Mouse (Mus musculus) B cell, adult 67 days (primary cell): ENCODE measurements around the gene Unkl. TPM values are rescaled to one million over a fixed set of nuclear protein-coding genes. Genes with fewer than 3 reads are reported as not detected.

Experiments
- total RNA-seq, 2 experiments: library from RNA; stranded (reverse); gene quantifications; 4 replicates each; pipeline ENCODE4 v1.2.4; 2023

Gene Unkl
- 10 to 100 TPM; 43.1 to 45.2 TPM for total RNA-seq

GRCm38 (mm10) chr17:25188150-25189031 is at the start of gene Unkl:
TSS of gene Unkl (plus strand) at chr17:25188397.

DNA sequence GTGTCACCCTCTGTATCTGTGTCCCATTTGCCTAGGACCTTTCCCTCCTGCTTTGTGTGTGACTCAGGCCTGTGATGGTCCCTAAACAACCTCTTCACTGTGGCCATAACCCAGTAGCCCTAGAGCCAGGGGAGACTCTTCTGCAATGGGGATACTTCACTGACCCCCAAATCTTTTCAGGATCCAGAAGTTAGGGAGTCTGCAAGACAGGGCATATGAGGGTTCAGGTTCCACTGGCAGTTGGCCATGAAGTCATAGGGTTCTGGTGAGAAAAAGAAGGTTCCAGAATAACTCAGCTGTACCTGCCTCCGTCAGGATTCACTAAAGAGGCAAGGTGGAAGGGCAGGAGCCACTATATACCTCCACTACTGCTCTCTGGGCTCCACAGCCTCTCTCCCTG is 26.0 kb upstream of the Unkl start, which contains the start of gene Ccdc154:
TSS of gene Ccdc154 (plus strand) at position 301 of the 400 bp plus-strand sequence.

DNA sequence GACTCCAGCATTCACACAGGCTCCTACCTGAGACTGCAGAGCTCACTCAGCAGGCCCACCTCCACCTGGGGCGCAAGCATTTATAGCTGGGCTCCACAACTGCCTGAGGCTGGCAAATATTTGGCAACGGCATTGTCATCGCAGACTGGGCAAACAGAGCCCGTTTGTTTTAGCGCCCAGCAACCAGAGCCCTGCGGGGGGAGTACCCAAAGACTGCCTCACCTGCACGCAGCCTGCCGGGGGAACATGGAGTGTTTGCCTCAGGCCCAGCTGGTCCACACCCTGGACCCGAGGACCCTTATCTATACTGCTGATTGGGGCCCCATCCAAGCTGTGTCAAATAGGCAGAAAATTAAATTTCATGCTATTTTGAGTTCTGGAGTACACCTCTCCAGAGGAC is 12.8 kb upstream of the Unkl start, which contains the start of gene Gm38655:
TSS of gene Gm38655 (minus strand) at position 61 of the 400 bp plus-strand sequence.

GRCm38 (mm10) chr17:25184129-25184691 is 4.0 kb upstream of the Unkl start, which contains the start of gene BC003965:
TSS of gene BC003965 (plus strand) at chr17:25184554.

GRCm38 (mm10) chr17:25239695-25240636 is 51.8 kb downstream of the Unkl start, which contains the start of the genes Gnptg and Tsr3:
TSS of gene Gnptg (minus strand) at chr17:25240124.
TSS of gene Tsr3 (plus strand) at chr17:25240170.

DNA sequence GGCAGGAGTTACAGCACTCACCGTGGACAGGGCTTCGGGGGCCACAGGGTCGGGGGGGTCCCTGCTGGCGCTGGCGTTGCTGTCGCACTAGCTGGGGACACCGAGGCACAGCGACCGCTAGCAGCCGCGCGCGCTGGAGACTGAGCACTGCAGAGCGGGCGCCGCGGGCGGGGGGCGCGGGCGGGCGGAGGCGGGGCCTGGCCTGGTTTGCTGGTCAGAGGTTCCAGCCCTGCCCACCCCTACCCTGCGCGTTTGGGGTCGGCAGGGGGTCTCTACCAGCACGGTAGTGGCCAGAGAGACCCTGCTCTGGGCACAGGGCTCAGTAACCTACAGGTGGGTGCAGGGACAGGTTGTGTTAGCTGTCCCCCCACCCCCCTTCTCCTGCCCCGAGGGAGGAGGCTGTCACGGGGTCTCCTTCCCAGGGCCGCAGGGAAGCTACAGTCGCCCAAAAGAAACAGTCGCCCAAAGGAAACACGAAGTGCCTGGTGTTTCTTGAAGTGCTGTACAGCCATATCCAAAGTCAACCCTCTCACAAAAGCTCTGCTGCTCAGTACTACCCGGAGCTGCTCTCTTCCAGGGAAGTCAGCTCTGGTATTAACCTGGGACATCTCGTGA is 68.0 kb downstream of the Unkl start, which contains the start of gene Baiap3:
TSS of gene Baiap3 (minus strand) at position 225 of the 615 bp plus-strand sequence.

GRCm38 (mm10) chr17:25274571-25275346 is 86.6 kb downstream of the Unkl start, which contains the start of gene Ube2i:
TSS of gene Ube2i (minus strand) at chr17:25274622.

Other genes starting within 250 kb of the Unkl start
- 10 to 100 TPM; 40.5 to 45.8 TPM for gene Jpt2, start 227.7 kb upstream of the Unkl start, total RNA-seq
- gene Cramp1l, start 172.6 kb upstream of the Unkl start, total RNA-seq = 10 to 100 TPM; 36.0 to 42.6 TPM
- gene Ift140, start 172.3 kb upstream of the Unkl start, total RNA-seq = 10 to 100 TPM; 63.5 to 65.4 TPM
- not detected for gene Tmem204, start 104.8 kb upstream of the Unkl start, total RNA-seq
- 10 to 100 TPM; 42.1 to 47.6 TPM for gene Telo2, start 72.4 kb upstream of the Unkl start, total RNA-seq
- gene Ptx4, start 67.6 kb upstream of the Unkl start, total RNA-seq = not detected
- gene Clcn7, start 55.0 kb upstream of the Unkl start, total RNA-seq = 10 to 100 TPM; 39.5 to 41.6 TPM
- gene Ccdc154, start 25.9 kb upstream of the Unkl start, total RNA-seq = under 1 TPM; 0.30 to 0.38 TPM
- not detected for gene Gm38655, start 12.9 kb upstream of the Unkl start, total RNA-seq
- 10 to 100 TPM; 17.6 to 19.4 TPM for gene BC003965, start 3.8 kb upstream of the Unkl start, total RNA-seq
- 10 to 100 TPM; 21.9 to 24.3 TPM for gene Gnptg, start 51.7 kb downstream of the Unkl start, total RNA-seq
- 10 to 100 TPM; 16.7 to 22.5 TPM for gene Tsr3, start 51.8 kb downstream of the Unkl start, total RNA-seq
- gene Baiap3, start 68.0 kb downstream of the Unkl start, total RNA-seq = 1 to 10 TPM in 1 of 2 experiments, under 1 TPM in 1; 0.39 to 2.0 TPM
- gene Ube2i, start 86.2 kb downstream of the Unkl start, total RNA-seq = 100 to 1,000 TPM; 445 to 482 TPM
- not detected for gene Prss34, start 110.0 kb downstream of the Unkl start, total RNA-seq
- not detected for gene Prss28, start 120.2 kb downstream of the Unkl start, total RNA-seq
- not detected for gene Prss29, start 130.3 kb downstream of the Unkl start, total RNA-seq
- gene Tpsab1, start 157.2 kb downstream of the Unkl start, total RNA-seq = not detected
- gene Tpsb2, start 177.9 kb downstream of the Unkl start, total RNA-seq = not detected
- not detected for gene Tpsg1, start 180.9 kb downstream of the Unkl start, total RNA-seq
- 1 to 10 TPM; 5.6 to 5.7 TPM for gene Cacna1h, start 245.4 kb downstream of the Unkl start, total RNA-seq